Mouse (Mus musculus) embryonic stem cell, embryonic (primary cell): ENCODE data around the gene Sema3f.

Experiments
- CTCF ChIA-PET, 4 experiments: fragments of 300-600 bp in 2 of 4; fragments of 350-600 bp in 2 of 4; sonication (Branson Sonifier 250); formaldehyde crosslinking; loops; one replicate each; lab custom pipeline; 2022; ENCODE audit warnings: inconsistent platforms in 2 of 4; lab: Charles Lee
- POLR2A ChIA-PET, 4 experiments: fragments of 300-600 bp in 2 of 4; fragments of 350-600 bp in 2 of 4; sonication (Branson Sonifier 250); formaldehyde crosslinking; loops; one replicate each; lab custom pipeline; 2022; ENCODE audit warnings: antibody characterized with exemption in 4 of 4, inconsistent platforms in 1 of 4; lab: Charles Lee

The Sema3f gene

DNA sequence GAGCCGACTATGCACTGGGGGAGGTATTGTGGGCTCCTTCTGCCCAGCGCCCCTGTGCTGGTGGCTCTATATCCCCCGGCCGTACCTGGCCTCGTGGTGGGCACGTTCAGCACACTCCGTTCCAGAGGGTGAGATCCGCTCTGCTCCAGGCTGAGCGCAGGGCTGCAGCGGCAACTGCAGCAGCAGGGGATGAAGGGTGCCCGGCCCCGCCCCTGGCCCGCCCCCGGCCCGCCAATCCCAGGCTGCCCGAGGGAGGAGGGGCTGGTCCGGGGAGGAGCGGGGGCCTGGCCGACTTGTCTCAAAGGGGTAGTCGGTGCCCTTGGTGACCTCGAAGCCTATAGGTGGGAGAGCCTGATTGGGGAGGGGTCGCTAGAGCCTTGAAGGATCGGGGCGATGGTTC lies 43.1 kb downstream of the Sema3f start:
- CTCF ChIA-PET: interaction anchor here (0.8 to 3.6 kb wide), 17 partner anchors 9 to 234 kb away, joined by 3 to 23 read pairs (median 6); no protein-coding TSS in a partner anchor
- POLR2A ChIA-PET: interaction anchor here in 2 of 4 experiments (0.7 to 6.0 kb wide), 18 partner anchors 8 to 92 kb away, joined by 3 to 44 read pairs (median 4); partner anchors contain the start of genes Gnat1 (in 1 of the 2) and Sema3b (in 1 of the 2)

DNA sequence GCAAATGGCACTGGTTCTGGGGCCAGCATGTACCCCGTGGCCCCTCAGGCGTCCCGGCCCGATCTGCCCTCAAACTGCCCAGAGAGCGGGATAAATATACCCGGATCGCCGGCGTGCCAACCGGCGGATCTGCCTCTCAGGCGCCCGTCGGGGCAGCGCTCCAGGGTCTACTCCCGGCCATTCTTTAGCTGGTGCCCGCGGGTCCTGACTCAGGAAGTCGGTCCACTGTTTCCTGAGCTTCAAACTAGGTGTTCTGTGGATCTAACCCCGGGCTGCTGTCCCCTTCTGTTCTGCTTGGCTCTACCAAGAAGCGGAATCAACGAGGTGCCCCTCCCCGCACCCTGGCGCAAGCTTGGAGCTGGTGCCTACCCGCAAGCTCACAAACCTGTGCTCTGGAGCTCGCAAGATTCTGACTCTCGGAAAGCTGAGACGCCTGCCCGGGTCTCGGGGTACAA lies 43.5 kb downstream of the Sema3f start:
- POLR2A ChIA-PET: interaction anchor here in 3 of 4 experiments (0.6 to 6.0 kb wide), 20 partner anchors 8 to 603 kb away, joined by 3 to 44 read pairs (median 4); partner anchors contain the start of genes Gnat1 (in 1 of the 3) and Sema3b (in 1 of the 3)
- CTCF ChIA-PET: interaction anchor here (0.6 to 3.6 kb wide), 22 partner anchors 9 to 428 kb away, joined by 3 to 23 read pairs (median 5); partner anchors contain the start of gene Apeh (in 1 of the 4)

DNA sequence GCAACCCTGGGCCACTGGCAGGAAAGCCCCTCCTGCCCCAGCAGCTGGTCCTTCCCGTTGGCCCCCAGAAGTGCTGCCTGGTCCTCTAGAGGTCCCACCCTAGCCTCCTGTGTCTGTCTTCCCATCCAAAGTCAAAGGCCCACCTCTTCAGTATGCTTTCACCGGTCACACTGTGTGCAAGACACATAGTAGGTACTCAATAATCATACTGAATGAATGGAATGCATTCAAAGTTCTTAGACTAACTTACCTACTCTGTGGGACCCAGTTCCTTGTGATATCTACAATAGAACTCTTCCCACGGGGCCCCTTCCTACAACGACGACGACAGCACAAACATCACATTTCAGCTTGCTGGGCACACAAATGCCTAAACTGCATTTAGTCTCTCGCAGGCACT lies 45.0 kb downstream of the Sema3f start:
- ChIA-PET CTCF (interaction anchor here in 2 of 4 experiments (1.2 to 2.3 kb wide), 5 partner anchors 9 to 25 kb away, joined by 3 to 11 read pairs (median 3); no protein-coding TSS in a partner anchor), POLR2A (interaction anchor here in 2 of 4 experiments (0.7 to 6.0 kb wide), 5 partner anchors 10 to 85 kb away, joined by 3 to 44 read pairs (median 15); partner anchors contain the start of gene Gnat1 (in 1 of the 2))

DNA sequence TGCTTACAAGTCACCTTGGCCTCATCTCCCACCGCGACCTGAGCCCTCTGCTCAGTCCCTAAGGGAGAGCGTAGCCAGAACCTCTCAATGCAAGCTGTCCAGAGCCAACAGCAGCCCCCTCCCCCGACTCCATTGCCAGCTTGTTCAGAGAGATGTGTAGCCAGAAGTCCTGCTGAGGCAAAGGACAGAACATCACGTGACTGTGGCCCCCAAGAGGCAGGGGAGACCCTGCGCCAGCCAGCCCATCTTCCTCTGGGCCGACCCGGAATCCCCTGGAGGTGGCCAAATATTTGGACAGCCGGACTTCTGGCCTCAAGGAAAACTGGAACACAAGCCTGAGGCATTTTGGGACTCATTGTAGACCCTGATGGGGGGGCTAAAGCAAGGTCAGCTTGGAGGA lies 46.8 kb downstream of the Sema3f start:
- CTCF ChIA-PET: interaction anchor here in 3 of 4 experiments (0.5 to 3.2 kb wide), 6 partner anchors 11 to 71 kb away, joined by 3 to 19 read pairs (median 4); no protein-coding TSS in a partner anchor
- POLR2A ChIA-PET: interaction anchor here in 1 of 4 experiments (1.4 to 6.0 kb wide), 2 partner anchors 13 to 28 kb away, joined by 4 to 44 read pairs; partner anchors contain the start of genes Gnai2 and Gnat1

DNA sequence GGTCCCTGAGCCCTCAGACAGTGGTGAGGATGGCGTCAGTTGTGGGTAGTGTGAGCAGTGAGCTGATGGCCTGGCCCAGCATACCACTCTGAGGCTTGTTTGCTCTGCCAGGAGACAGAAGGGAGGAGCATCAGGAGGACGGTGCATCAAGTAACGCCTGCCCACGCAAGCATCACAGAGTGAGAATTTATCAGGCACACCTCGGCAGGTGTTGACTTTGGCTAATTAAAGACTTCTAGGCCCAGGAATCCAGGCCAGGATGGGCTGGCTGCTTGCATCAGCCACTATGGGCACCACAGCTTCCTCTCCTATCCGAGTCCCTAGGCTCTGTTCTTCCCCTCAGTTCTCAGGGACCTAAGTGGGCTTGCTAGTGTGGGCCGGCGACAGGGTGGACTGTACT lies 47.9 kb downstream of the Sema3f start:
- ChIA-PET POLR2A (interaction anchor here in 3 of 4 experiments (0.6 to 6.0 kb wide), 6 partner anchors 11 to 538 kb away, joined by 3 to 44 read pairs (median 4); partner anchors contain the start of gene Gnat1 (in 1 of the 3)), CTCF (interaction anchor here in 3 of 4 experiments (0.6 to 3.2 kb wide), 8 partner anchors 10 to 271 kb away, joined by 3 to 19 read pairs (median 3); no protein-coding TSS in a partner anchor)

DNA sequence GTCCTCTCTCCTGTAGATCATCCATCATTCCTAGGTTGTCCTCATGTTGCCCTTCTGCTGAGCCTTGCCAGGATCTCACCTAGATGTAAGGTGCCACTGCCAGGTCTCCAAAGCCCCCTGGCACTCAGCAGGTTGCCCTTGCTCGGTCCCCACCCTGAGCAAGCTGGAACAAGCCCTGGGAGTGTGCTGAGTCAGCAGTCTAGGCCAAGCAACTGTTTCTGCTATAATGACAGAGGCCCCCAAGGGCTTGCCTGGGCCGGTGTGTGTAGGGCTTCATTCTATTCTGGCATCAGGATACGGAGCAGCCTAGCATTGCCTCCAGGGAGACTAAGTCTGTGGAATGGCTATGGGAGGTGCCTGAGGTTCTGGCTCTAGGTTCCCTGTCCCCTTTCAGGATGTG lies 49.5 kb downstream of the Sema3f start:
- ChIA-PET POLR2A (interaction anchor here in 3 of 4 experiments (0.5 to 1.5 kb wide), 5 partner anchors 15 to 107 kb away, joined by 3 to 5 read pairs (median 4); no protein-coding TSS in a partner anchor), CTCF (interaction anchor here in 2 of 4 experiments (1.1 to 2.7 kb wide), 3 partner anchors 14 to 16 kb away, joined by 3 to 14 read pairs (median 4); no protein-coding TSS in a partner anchor)

DNA sequence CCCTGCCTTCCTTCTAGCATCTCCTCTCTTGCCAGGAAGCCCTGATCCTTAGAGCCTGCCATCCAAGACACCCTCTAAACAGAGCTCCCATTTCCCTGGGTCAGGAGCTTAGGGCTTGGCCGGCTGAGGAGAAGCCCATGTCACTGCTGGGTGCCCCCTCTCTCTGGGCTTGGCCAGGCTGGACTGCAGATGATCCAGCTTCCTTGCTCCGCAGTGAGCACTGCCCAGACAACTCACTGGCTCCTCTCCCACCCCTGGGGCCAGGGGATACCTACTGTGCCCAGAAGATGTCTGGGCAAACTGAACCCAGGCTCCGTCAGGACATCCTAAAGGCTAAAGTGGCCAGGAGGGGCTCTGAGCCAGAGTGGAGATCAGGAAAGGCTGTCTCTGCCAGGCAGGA lies 50.3 kb downstream of the Sema3f start:
- CTCF ChIA-PET: interaction anchor here in 2 of 4 experiments (0.6 to 2.7 kb wide), 5 partner anchors 13 to 17 kb away, joined by 3 to 14 read pairs (median 4); no protein-coding TSS in a partner anchor

DNA sequence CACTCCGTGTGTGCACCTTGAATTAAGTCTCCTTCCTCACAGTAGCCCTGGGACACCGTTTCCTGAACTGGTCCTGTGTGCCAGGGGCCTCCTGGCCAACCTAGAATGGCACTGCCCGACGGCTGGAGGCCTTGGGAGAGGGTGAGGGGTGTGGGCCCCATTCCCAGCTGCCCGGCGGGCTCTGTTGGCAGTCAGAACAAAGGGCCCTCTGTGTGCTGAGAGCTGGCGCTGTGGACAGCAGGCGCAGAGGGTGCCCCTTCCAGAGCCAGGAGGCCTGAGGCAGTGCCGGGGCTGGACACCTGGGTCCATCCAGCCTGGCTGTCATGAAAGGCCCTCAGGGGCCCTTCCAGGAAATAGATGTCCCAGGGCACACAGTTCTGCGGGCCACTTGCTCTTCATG lies 50.7 kb downstream of the Sema3f start:
- POLR2A ChIA-PET: interaction anchor here in 3 of 4 experiments (0.6 to 1.5 kb wide), 6 partner anchors 9 to 47 kb away, joined by 3 to 5 read pairs (median 4); partner anchors contain the start of genes Gnai2 (in 1 of the 3) and Slc38a3 (in 1 of the 3)
- CTCF ChIA-PET: interaction anchor here in 2 of 4 experiments (0.6 to 2.7 kb wide), 6 partner anchors 13 to 18 kb away, joined by 3 to 14 read pairs (median 4); no protein-coding TSS in a partner anchor

More for the DNA sequence above, 50.3 kb downstream of the Sema3f start:
- POLR2A ChIA-PET: interaction anchor here in 2 of 4 experiments (0.6 to 1.5 kb wide), 6 partner anchors 9 to 47 kb away, joined by 3 to 5 read pairs (median 4); partner anchors contain the start of genes Gnai2 (in 1 of the 2) and Slc38a3 (in 1 of the 2)

DNA sequence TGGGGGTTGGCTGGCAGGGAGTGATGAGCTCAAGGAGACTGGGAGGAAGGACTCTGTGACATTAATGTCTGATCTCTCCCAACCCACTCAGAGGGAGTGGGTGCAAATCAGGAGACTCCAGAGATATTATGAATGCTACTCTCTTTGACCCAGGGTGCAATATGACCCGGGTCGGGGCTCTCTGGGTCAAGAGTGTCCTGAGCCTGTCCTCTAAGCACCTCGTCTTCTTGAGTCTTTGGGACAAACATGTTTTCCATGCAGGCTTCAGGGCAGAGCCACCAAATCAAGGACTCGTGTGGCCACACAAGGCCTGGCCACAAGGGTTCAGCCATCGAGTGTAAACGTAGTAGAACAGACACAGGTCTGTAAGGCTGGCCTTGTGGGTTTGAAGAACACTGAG lies 52.2 kb downstream of the Sema3f start:
- CTCF ChIA-PET: interaction anchor here in 3 of 4 experiments (1.1 to 1.7 kb wide), 6 partner anchors 11 to 45 kb away, joined by 3 to 11 read pairs (median 4); no protein-coding TSS in a partner anchor
- POLR2A ChIA-PET: interaction anchor here in 2 of 4 experiments (0.6 to 1.4 kb wide), 9 partner anchors 9 to 82 kb away, joined by 3 to 5 read pairs (median 4); partner anchors contain the start of genes Hyal1 (in 1 of the 2) and Slc38a3 (in 1 of the 2)

DNA sequence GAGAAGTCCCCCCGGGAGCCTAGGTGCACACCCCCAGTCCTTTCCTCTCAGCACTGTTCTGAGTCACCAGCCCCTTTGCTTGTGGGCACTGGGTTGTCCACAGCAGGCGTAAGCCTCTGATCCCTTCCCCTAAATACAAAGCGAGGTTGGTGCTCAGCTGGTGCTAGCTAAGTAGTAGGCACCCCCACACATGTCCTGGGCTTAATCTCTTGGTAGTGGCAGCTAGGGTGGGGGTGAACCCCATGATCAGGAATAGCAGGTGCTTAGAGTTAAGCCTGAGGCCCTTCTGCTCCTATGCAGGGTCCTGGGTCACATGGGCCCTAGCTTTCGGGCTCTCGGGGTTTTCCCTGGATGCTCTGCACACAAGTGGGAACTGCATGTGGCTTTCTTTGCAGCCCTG lies 53.1 kb downstream of the Sema3f start:
- CTCF ChIA-PET: interaction anchor here in 3 of 4 experiments (1.1 to 2.3 kb wide), 8 partner anchors 11 to 44 kb away, joined by 3 to 13 read pairs (median 4); no protein-coding TSS in a partner anchor

DNA sequence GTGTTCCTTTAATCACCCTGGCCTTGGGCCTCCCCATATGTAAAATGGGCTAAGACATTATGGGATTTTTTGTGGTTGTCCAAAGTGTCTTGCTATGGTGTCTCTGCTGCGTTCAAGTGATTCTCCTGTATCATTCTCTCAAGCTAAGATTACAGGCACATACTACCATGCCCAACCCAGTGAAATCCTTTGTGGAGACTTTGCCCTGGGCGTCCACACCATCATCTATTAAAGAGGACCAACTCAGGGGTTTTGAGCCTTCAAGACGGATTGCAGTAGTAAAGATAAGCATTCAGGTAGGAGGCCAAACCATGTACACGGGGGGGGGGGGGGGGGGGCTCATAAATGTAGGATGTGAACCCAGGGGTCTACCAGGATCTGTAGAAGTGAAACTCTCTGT lies 55.7 kb downstream of the Sema3f start:
- POLR2A ChIA-PET: interaction anchor here in 3 of 4 experiments (0.6 to 3.5 kb wide), 5 partner anchors 11 to 243 kb away, joined by 3 to 15 read pairs (median 4); partner anchors contain the start of gene Gnai2 (in 1 of the 3)
- CTCF ChIA-PET: interaction anchor here (0.5 to 2.9 kb wide), 8 partner anchors 8 to 177 kb away, joined by 3 to 12 read pairs (median 4); no protein-coding TSS in a partner anchor

More for the DNA sequence above, 53.1 kb downstream of the Sema3f start:
- POLR2A ChIA-PET: interaction anchor here in 2 of 4 experiments (0.5 to 3.5 kb wide), 13 partner anchors 9 to 211 kb away, joined by 3 to 15 read pairs (median 3); partner anchors contain the start of genes Gnai2 (in 1 of the 2), Hyal1 (in 1 of the 2) and Slc38a3 (in 1 of the 2)

DNA sequence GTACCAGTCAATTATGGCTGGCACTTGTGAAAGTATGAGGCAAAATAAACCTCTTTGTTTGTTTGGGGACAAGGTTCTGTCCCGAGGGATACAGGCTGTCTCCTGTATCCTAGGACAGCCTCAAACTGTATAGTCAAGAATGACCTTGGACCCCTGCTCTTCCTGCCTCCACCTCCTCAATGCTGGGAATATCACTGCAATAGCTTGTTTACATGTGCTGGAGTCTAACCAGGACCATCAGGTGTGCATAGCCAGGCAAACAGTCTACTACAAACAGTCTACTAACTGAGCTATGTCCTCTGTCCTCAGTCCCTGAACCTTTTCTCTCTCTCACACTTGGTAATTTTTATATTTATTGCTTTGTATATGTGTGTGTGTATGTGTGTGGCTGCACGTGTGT lies 56.8 kb downstream of the Sema3f start:
- ChIA-PET POLR2A (interaction anchor here in 1 of 4 experiments (0.8 to 3.5 kb wide), 2 partner anchors 13 to 119 kb away, joined by 4 to 15 read pairs; no protein-coding TSS in a partner anchor), CTCF (interaction anchor here in 2 of 4 experiments (1.1 to 2.9 kb wide), 3 partner anchors 8 to 85 kb away, joined by 3 to 12 read pairs (median 7); no protein-coding TSS in a partner anchor)

DNA sequence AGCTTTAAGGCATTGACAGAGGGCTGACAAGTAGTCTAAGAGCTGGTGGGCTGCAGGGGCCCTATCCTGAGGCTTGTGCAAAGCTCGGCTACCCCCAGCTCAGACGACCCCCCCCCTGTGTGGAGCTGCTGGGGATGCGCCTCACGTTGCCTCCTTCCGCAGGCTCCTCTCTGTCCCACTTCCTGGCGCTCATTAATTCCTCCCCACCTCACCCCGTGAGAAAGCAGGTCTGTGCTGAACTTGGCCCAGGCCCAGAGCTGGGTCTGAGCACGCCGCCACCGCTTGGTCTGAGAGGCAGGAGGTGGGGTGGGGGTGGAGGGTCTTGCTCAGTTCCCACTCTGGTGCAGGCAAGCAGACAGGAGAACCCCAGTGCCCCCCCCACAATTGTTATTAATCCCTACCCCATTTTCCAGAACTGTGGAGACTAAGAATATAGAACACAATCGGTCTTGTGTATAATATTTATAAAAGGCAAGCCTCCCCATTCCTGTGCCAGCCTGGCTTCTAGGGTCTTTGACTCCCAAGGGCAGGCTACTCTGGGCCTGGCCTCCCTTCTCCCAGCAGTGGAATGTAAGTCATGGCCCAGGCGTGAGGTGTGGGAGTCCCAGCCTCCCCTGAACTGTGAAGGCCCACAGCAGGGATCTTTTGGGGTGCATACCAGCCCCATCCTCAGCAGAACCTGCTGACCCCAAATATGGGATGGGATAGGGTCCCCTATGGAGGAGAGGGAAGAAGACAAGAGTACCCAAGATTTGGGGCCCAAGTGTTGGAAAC lies 59.4 kb downstream of the Sema3f start:
- POLR2A ChIA-PET: interaction anchor here in 3 of 4 experiments (0.6 to 2.2 kb wide), 9 partner anchors 11 to 313 kb away, joined by 3 to 7 read pairs (median 3); partner anchors contain the start of gene Gnai2 (in 1 of the 3)
- CTCF ChIA-PET: interaction anchor here in 3 of 4 experiments (0.7 to 1.8 kb wide), 7 partner anchors 19 to 254 kb away, joined by 3 to 9 read pairs (median 4); partner anchors contain the start of gene Slc38a3 (in 1 of the 3)

DNA sequence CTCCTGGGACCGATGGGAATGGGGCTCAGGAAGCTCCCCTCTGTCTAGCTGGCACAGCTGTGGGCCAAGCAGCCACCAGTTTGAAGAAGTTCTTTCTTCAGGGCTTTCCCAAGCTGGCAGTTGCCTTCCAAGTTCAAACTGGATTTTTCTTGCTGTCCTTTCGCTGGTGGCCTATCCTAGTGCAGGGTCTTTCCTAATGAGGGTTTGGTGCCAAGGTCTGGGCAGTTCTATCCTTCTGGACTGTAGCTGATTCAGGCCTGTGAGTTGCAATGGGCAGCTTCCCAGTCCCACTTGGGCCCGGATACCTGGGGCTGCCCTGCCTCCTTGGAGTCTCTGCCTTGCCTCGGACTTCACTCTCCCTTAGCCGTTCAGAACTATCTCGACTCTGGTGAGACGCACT lies 60.0 kb downstream of the Sema3f start:
- ChIA-PET POLR2A (interaction anchor here in 3 of 4 experiments (0.7 to 2.2 kb wide), 6 partner anchors 15 to 312 kb away, joined by 3 to 7 read pairs (median 3); partner anchors contain the start of gene Gnai2 (in 1 of the 3)), CTCF (interaction anchor here in 3 of 4 experiments (0.7 to 1.8 kb wide), 6 partner anchors 19 to 88 kb away, joined by 3 to 9 read pairs (median 4); partner anchors contain the start of gene Slc38a3 (in 1 of the 3))

DNA sequence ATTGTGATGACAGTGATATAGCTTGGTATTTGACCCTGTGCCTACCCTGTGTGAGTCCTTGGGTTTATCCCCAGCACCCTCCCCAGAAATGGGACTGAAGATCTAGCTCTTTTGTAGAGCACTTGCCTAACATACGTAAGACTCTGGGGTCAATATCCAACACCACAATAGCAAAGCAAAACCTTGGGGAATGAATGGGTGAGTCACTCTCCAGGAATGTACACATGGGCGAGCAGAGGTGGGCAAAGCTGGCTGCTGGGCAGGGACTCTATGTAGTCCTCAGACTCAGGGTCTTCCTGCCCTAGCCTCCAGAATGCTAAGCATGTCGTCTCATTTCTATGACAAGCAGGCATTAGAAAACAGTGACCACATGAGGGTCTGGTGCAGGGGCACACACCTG lies 61.5 kb downstream of the Sema3f start:
- ChIA-PET CTCF (interaction anchor here in 2 of 4 experiments (0.8 to 1.6 kb wide), 2 partner anchors 29 to 90 kb away, joined by 3 to 5 read pairs; no protein-coding TSS in a partner anchor), POLR2A (interaction anchor here in 1 of 4 experiments (1.0 kb wide), 1 partner anchor 38 kb away, joined by 3 read pairs; no protein-coding TSS in a partner anchor)

DNA sequence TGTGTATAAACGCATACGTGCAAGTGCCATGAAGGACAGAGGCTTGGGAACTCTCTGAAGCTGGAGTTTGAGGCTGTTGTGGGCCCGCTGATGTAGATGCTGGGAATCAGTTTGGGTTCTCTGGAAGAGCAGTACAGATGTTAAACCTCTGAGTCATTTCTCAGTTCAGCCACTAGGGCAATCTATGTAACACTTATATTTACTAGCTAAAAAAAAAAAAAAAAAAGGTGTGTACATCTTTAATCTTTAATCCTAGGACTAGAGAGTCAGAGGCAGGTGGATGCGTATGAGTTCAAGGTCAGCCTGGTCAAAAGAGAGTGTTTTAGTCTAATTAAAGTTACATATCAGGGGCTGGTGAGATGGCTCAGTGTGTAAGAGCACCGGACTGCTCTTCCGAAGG lies 63.3 kb downstream of the Sema3f start:
- ChIA-PET CTCF (interaction anchor here (0.5 to 5.6 kb wide), 46 partner anchors 8 to 1927 kb away, joined by 3 to 161 read pairs (median 4); partner anchors contain the start of genes Gnai2 (in 3 of the 4), Ifrd2 (in 1 of the 4), Sema3b (in 1 of the 4) and Sema3f (in 1 of the 4)), POLR2A (interaction anchor here (0.6 to 4.8 kb wide), 17 partner anchors 11 to 225 kb away, joined by 3 to 42 read pairs (median 4); partner anchors contain the start of genes Gnai2 (in 1 of the 4), Slc38a3 (in 1 of the 4) and Zmynd10 (in 1 of the 4))
